Mouse (Mus musculus) spleen, adult 2 months (tissue): ENCODE data around the gene Ror2.

Source experiments
- CTCF ChIP-seq: fragments of 200-500 bp; IDR thresholded peaks from 2 replicates; pipeline ENCODE4 v1.5.1; 2011; ENCODE audit warnings: mild to moderate bottlenecking, inconsistent platforms; ENCODE audit not compliant: insufficient read depth, insufficient read length, insufficient replicate concordance; ENCODE audit errors: extremely low read depth
- POLR2A ChIP-seq: fragments of 200-500 bp; IDR thresholded peaks from 2 replicates; pipeline ENCODE4 v1.6.1; 2011; ENCODE audit warnings: low read depth, low read length, inconsistent platforms

DNA sequence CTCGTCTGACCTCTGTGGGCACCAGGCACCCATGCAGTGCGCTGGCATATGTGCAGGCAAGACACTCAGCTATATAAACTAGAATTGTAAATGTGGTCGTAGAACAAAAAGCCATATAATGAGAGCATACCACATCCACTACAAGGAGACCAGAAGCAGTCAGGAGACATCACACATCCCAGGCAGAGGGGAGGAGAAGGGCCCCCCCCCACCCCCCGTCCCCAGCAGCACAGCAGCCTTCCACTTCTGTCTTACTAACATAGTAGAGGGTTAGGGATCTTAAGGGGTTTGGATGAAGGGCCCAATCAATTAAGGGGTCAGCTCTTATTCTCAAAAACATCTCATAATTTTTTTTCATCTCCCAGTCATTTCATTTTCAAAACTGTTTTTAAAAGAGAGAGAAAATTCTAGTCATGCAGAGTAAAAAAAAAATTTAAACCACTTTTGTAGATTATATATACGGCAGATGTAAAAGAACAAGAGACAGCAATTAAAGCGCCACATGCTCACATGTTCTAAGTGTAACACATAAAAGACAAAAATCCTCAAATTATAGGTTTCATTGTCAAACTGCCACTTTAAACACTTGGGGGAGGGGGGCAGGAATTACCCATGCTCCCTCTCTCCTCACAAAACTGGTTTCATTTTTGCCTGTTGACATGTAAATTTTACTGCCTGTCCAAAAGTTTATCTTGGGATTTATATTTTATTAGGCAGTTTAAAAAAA lies 89.8 kb downstream of the Ror2 start:
- TF ChIP-seq CTCF: no peak
- TF ChIP-seq POLR2A: no peak
